Mouse (Mus musculus): ENCODE measurements around the gene Pced1a. TPM values are rescaled to one million over a fixed set of nuclear protein-coding genes. Genes with fewer than 3 reads are reported as not detected.

Pced1a gene
- total RNA-seq, 1 experiment from 2014 or later: 18.9 TPM

GRCm38 (mm10) chr2:130436769-130437168 is 12.3 kb upstream of the Pced1a start:
- no peak for DNase-seq

- no peak for DNase-seq
These were observed 8.7 kb upstream of the Pced1a start for GRCm38 (mm10) chr2:130433152-130433551.

GRCm38 (mm10) chr2:130432157-130432556 is 7.7 kb upstream of the Pced1a start:
- no peak for DNase-seq

- no peak for DNase-seq
These were observed 6.0 kb upstream of the Pced1a start for GRCm38 (mm10) chr2:130430484-130430883.

GRCm38 (mm10) chr2:130429851-130430250 is 5.3 kb upstream of the Pced1a start:
- DNase-seq: no peak

GRCm38 (mm10) chr2:130425112-130425511 is 611 bp upstream of the Pced1a start:
- no peak for DNase-seq

- DNase-seq: peak; percentile 84
These were observed 940 bp downstream of the Pced1a start for GRCm38 (mm10) chr2:130423397-130424125.

- no peak for DNase-seq
These were observed 2.5 kb downstream of the Pced1a start for GRCm38 (mm10) chr2:130421781-130422620.

GRCm38 (mm10) chr2:130414094-130414856 is 10.2 kb downstream of the Pced1a start:
- no peak for DNase-seq

GRCm38 (mm10) chr2:130412775-130413174 is 11.7 kb downstream of the Pced1a start:
- no peak for DNase-seq

- peak; percentile 91 for DNase-seq
These were observed 12.7 kb downstream of the Pced1a start for GRCm38 (mm10) chr2:130411558-130412495.

GRCm38 (mm10) chr2:130408194-130408593 is 16.3 kb downstream of the Pced1a start:
- DNase-seq: no peak

- no peak for DNase-seq
These were observed 18.3 kb downstream of the Pced1a start, which contains the start of gene Tmem239 for GRCm38 (mm10) chr2:130406178-130406577. Gene Tmem239, plus strand, starts transcription at chr2:130406478.

GRCm38 (mm10) chr2:130404939-130405338 is 19.6 kb downstream of the Pced1a start, which contains the start of the genes Gm28372 and 1700020A23Rik:
Gene Gm28372, plus strand, starts transcription at chr2:130405239.
Gene 1700020A23Rik, plus strand, starts transcription at chr2:130405259.
- no peak for DNase-seq

- DNase-seq: no peak
These were observed 22.6 kb downstream of the Pced1a start for GRCm38 (mm10) chr2:130401891-130402290.

GRCm38 (mm10) chr2:130400046-130400445 is 24.5 kb downstream of the Pced1a start:
- DNase-seq: no peak

GRCm38 (mm10) chr2:130398091-130398490 is 26.4 kb downstream of the Pced1a start:
- no peak for DNase-seq

- peak; percentile 28 for DNase-seq
These were observed 27.1 kb downstream of the Pced1a start, which contains the start of gene Cpxm1 for GRCm38 (mm10) chr2:130397186-130397985. Gene Cpxm1, minus strand, starts transcription at chr2:130397574.

- DNase-seq: no peak
These were observed 28.8 kb downstream of the Pced1a start for GRCm38 (mm10) chr2:130395696-130396095.

GRCm38 (mm10) chr2:130392836-130393235 is 31.7 kb downstream of the Pced1a start:
- DNase-seq: no peak
